Mouse (Mus musculus) bone marrow macrophage, adult 2 months (primary cell): ENCODE data around the gene Supt16.

Experiments
- CTCF ChIP-seq: IDR thresholded peaks from 2 replicates; pipeline ENCODE4 v1.5.1; 2012; ENCODE audit warnings: low read depth, mild to moderate bottlenecking, low read length, moderate library complexity
- POLR2A ChIP-seq: IDR thresholded peaks from 2 replicates; pipeline ENCODE4 v1.6.1; 2012; ENCODE audit warnings: mild to moderate bottlenecking, low read depth, low read length, borderline replicate concordance

GRCm38 (mm10) chr14:52199412-52199811, 2.2 kb upstream of the Supt16 start:
- no peak for TF ChIP-seq POLR2A
- TF ChIP-seq CTCF = no peak
